Mouse (Mus musculus): ENCODE results near the gene Hist1h2bk. TPM values are rescaled to one million over a fixed set of nuclear protein-coding genes. Genes with fewer than 3 reads are reported as not detected.

The Hist1h2bk gene
- polyA plus RNA-seq, 1 experiment from 2014 or later: 0.90 TPM

DNA sequence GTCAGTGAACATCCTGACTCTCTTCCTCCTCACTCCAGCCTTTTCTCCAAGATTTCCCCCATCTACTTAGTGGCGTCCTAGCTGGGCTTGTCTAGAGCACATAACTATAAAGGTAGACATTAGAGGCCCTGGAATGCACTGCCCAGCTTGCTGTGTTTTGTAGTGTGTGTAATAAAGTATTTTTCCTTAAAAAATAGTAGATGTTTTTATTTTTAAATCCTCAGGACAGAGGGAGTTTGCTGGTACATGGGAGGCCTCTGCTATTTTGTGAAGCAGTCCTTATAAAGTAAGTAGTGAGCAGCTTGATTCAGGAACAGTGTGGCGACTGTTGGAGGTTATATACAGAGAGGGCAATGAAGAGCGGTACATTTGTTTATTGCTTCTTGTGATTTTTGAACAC is 27.0 kb upstream of the Hist1h2bk start:
- H3K36me3 ChIP-seq (ENCODE audit: control insufficient read depth, insufficient read depth): no peaks in the 10 kb centered on the region
- no peak overlapping the region for H3K27ac ChIP-seq (ENCODE audit: low read depth, low read length)
- H3K4me3 ChIP-seq (ENCODE audit: low read depth, low read length): no peak overlapping the region
- no peaks in the 10 kb centered on the region for H3K9me3 ChIP-seq (ENCODE audit: control insufficient read depth)
- H3K4me1 ChIP-seq (replicated peaks; ENCODE audit: control insufficient read depth, insufficient read depth, low read length): no peaks in the 10 kb centered on the region
- H3K9ac ChIP-seq (ENCODE audit: low read depth, low read length): no peak overlapping the region
- no peak overlapping the region for H3K4me2 ChIP-seq (replicated peaks; ENCODE audit: low read depth)
- ATAC-seq: no peak
- 83% methylated on average over 3 of the region's 3 CpGs for WGBS
- H3K27me3 ChIP-seq (replicated peaks; ENCODE audit: control insufficient read depth, insufficient read depth, low read length): peaks cover 85% of the 10 kb centered on the region
- no peak for TF ChIP-seq CTCF (IDR thresholded peaks at IDR 0.05; ENCODE audit: low read depth)

DNA sequence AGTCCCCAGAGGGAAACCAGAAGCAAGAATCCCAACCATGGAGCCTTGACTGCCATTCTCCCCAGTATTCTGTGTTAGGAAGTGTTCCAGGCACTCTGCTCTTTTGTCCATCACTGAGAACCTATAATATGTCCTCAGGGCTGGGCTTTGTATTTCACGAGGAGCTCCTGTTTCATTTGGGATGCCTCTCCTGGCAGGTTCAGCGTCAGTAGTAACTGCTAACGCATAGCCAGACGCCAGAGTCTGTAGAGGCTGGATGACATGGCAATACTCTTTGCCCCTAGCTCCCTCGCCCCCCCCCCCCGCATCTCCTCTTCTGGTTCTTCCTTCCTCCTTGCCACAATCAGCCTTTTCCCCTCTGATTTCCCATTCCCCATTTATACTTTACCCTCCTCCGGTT is 26.0 kb upstream of the Hist1h2bk start, which contains the start of gene Prss16:
Gene Prss16, minus strand, starts transcription at position 101 of the 400 bp plus-strand sequence.
- Histone ChIP-seq H3K4me1 (replicated peaks; ENCODE audit: control insufficient read depth, insufficient read depth, low read length) (no peaks in the 10 kb centered on the region), H3K9ac (ENCODE audit: low read depth, low read length) (no peak within 1 kb of the TSS), H3K4me2 (replicated peaks; ENCODE audit: low read depth) (no peak within 1 kb of the TSS), H3K27me3 (replicated peaks; ENCODE audit: control insufficient read depth, insufficient read depth, low read length) (peaks cover 85% of the 10 kb centered on the region), H3K9me3 (ENCODE audit: control insufficient read depth) (no peaks in the 10 kb centered on the region), H3K36me3 (ENCODE audit: control insufficient read depth, insufficient read depth) (no peaks in the 10 kb centered on the region), H3K4me3 (ENCODE audit: low read depth, low read length) (no peak within 1 kb of the TSS), H3K27ac (ENCODE audit: low read depth, low read length) (no peak within 1 kb of the TSS)
- 45% methylated on average over 7 of the region's 7 CpGs for WGBS
- no peak for ATAC-seq
- no peak for TF ChIP-seq CTCF (IDR thresholded peaks at IDR 0.05; ENCODE audit: low read depth)

DNA sequence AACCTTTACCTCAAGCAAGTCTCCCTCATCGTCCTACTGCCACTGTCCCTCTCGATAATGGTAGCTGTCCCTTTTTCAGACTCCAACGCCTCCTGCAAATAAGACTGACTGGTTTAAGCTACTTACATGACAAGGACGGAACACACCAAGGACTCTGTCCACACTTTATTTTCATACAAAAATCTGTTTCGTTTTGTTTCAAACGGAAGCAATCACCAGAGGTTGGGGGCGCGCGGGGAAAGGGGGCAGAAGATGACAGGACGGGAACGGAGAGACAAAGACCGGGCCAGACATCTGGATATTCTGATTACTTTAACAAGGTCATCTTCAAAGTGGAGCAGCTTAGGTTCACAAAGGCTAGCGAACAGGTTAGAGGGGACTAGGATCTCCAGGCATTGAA is 22.0 kb upstream of the Hist1h2bk start:
- Histone ChIP-seq H3K4me1 (replicated peaks; ENCODE audit: control insufficient read depth, insufficient read depth, low read length) (0 out of 2 replicates have a peak, but pooled peaks cover 3% of the 10 kb centered on the region), H3K4me2 (replicated peaks; ENCODE audit: low read depth) (no peak overlapping the region), H3K4me3 (ENCODE audit: low read depth, low read length) (no peak overlapping the region), H3K27me3 (replicated peaks; ENCODE audit: control insufficient read depth, insufficient read depth, low read length) (peaks cover 63% of the 10 kb centered on the region), H3K36me3 (ENCODE audit: control insufficient read depth, insufficient read depth) (no peaks in the 10 kb centered on the region), H3K9me3 (ENCODE audit: control insufficient read depth) (no peaks in the 10 kb centered on the region), H3K9ac (ENCODE audit: low read depth, low read length) (no peak overlapping the region), H3K27ac (ENCODE audit: low read depth, low read length) (no peak overlapping the region)
- ATAC-seq: no peak
- WGBS: 16% methylated on average over 13 of the region's 13 CpGs
- no peak for TF ChIP-seq CTCF (IDR thresholded peaks at IDR 0.05; ENCODE audit: low read depth)

DNA sequence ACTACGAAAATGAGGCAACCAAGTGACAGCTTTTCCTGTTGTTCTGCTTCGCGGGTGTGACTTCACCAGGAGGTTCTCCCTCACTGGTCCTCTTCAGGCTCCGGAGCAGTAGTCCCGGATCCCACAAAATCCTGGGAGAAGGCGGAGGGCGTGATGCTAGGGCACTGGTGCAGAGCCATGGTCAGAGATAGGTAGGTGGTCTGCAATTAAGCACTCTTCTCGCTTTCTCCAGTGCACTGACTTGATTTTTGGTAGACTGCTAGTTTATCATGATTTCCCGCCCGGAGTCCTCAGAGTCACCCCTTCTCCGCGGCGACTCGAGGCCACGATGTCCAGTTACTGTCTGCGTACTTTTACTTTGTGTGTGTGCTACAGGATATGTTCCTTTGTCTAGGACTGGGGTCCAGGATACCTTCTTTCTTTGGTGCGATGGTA is 21.2 kb upstream of the Hist1h2bk start:
- no peak for TF ChIP-seq CTCF (IDR thresholded peaks at IDR 0.05; ENCODE audit: low read depth)
- Histone ChIP-seq H3K27me3 (replicated peaks; ENCODE audit: control insufficient read depth, insufficient read depth, low read length) (peaks cover 57% of the 10 kb centered on the region), H3K4me1 (replicated peaks; ENCODE audit: control insufficient read depth, insufficient read depth, low read length) (0 out of 2 replicates have a peak, but pooled peaks cover 3% of the 10 kb centered on the region), H3K9me3 (ENCODE audit: control insufficient read depth) (no peaks in the 10 kb centered on the region), H3K9ac (ENCODE audit: low read depth, low read length) (no peak overlapping the region), H3K4me2 (replicated peaks; ENCODE audit: low read depth) (peak overlapping the region; percentile 22), H3K27ac (ENCODE audit: low read depth, low read length) (no peak overlapping the region), H3K4me3 (ENCODE audit: low read depth, low read length) (peak overlapping the region; percentile 20), H3K36me3 (ENCODE audit: control insufficient read depth, insufficient read depth) (no peaks in the 10 kb centered on the region)
- ATAC-seq: no peak
- 11% methylated on average over 17 of the region's 17 CpGs for WGBS

DNA sequence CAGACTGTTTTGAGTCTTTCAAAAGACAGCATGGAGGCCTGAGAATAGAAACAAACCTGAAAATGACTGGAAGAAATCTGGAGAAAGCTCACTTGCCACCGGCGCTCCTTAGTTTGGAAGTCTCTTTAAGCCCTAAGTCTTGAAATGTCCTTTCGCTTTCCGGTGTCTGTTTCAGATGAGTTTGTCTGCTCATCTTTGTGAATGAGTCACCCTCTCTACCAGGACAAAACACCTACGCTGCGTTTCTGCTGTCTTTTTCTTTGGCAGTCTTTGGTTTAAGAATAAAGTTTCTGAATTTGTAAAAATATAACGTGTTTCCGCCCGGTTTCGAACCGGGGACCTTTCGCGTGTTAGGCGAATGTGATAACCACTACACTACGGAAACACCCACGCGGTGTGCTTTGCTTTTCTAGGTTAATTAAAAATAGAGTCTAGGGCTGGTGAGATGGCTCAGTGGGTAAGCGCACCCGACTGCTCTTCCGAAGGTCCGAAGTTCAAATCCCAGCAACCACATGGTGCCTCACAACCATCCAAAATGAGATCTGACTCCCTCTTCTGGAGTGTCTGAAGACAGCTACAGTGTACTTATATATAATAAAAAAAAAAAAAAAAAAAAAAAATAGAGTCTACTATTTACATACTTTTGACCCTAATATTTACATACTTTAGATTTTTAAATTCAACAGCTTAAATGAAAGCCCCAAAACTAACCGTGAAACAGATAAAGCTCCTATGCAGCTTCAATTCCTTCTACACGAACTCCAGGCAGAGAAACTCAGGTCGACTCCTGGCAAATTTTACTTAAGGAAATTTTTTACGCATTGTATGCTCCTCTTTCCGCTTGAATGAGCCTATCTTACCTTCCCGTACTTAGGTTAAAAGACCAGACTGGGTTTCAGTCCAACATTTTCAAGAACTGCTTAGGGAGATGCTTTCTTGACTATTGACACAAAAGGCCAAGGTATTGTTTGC is 19.9 kb upstream of the Hist1h2bk start:
- no peaks in the 10 kb centered on the region for H3K9me3 ChIP-seq (ENCODE audit: control insufficient read depth)
- WGBS: 14% methylated on average over 27 of the region's 27 CpGs
- TF ChIP-seq CTCF (IDR thresholded peaks at IDR 0.05; ENCODE audit: low read depth): peak; percentile 29
- H3K27me3 ChIP-seq (replicated peaks; ENCODE audit: control insufficient read depth, insufficient read depth, low read length): peaks cover 44% of the 10 kb centered on the region
- no peaks in the 10 kb centered on the region for H3K36me3 ChIP-seq (ENCODE audit: control insufficient read depth, insufficient read depth)
- H3K4me3 ChIP-seq (ENCODE audit: low read depth, low read length): peak overlapping the region; percentile 26
- 0 out of 2 replicates have a peak, but pooled peaks cover 3% of the 10 kb centered on the region for H3K4me1 ChIP-seq (replicated peaks; ENCODE audit: control insufficient read depth, insufficient read depth, low read length)
- peak overlapping the region; percentile 35 for H3K4me2 ChIP-seq (replicated peaks; ENCODE audit: low read depth)
- ATAC-seq: peak; percentile 84
- no peak overlapping the region for H3K27ac ChIP-seq (ENCODE audit: low read depth, low read length)
- H3K9ac ChIP-seq (ENCODE audit: low read depth, low read length): no peak overlapping the region
